Mouse (Mus musculus) ES-Bruce4 (cell line): ENCODE data around the gene Slc35f1. TPM values are rescaled to one million over a fixed set of nuclear protein-coding genes. Genes with fewer than 3 reads are reported as not detected.

ENCODE experiments used
- H3K27ac ChIP-seq: 2 replicates; pipeline ENCODE4 v1.5.1; 2012; ENCODE audit warnings: low read length, inconsistent platforms; ENCODE audit not compliant: insufficient read depth
- H3K27me3 ChIP-seq: 2 replicates; pipeline ENCODE4 v1.6.1; 2012; ENCODE audit warnings: mild to moderate bottlenecking, low read length, inconsistent platforms; ENCODE audit not compliant: control insufficient read depth, poor library complexity, insufficient read depth, severe bottlenecking
- H3K36me3 ChIP-seq: 2 replicates; pipeline ENCODE4 v1.6.1; 2012; ENCODE audit warnings: inconsistent platforms, mild to moderate bottlenecking, low read length, moderate library complexity; ENCODE audit not compliant: control insufficient read depth, poor library complexity, insufficient read depth, severe bottlenecking
- H3K4me1 ChIP-seq: one replicate; pipeline ENCODE4 v1.8.1; 2011; ENCODE audit warnings: low read length; ENCODE audit not compliant: control insufficient read depth, insufficient read depth
- H3K4me3 ChIP-seq: 2 replicates; pipeline ENCODE4 v1.5.1; 2011; ENCODE audit warnings: low read depth, mild to moderate bottlenecking, low read length
- H3K9ac ChIP-seq: 2 replicates; pipeline ENCODE4 v1.6.1; 2012; ENCODE audit warnings: low read depth, mild to moderate bottlenecking, inconsistent platforms; ENCODE audit not compliant: poor library complexity, severe bottlenecking
- H3K9me3 ChIP-seq: replicated peaks from 2 replicates; pipeline ENCODE4 v1.6.1; 2012; ENCODE audit warnings: mild to moderate bottlenecking, low read length, inconsistent platforms; ENCODE audit not compliant: control insufficient read depth, poor library complexity, insufficient read depth, severe bottlenecking
- CTCF ChIP-seq: IDR thresholded peaks from one replicate; pipeline ENCODE4 v1.8.1; 2011; ENCODE audit warnings: low read depth, low read length
- EP300 ChIP-seq: IDR thresholded peaks from 2 replicates; pipeline ENCODE4 v1.6.1; 2011; ENCODE audit warnings: low read depth, low read length; ENCODE audit not compliant: insufficient read depth
- POLR2A ChIP-seq: IDR thresholded peaks from one replicate; pipeline ENCODE4 v1.8.1; 2011; ENCODE audit warnings: low read length; ENCODE audit not compliant: insufficient read depth
- polyA plus RNA-seq: library from polyadenylated mRNA; stranded (reverse); fragments of >200 nt; gene quantifications from 2 replicates; pipeline ENCODE4 v1.2.4, GENCODE M21; 2011; ENCODE audit warnings: low read depth; ENCODE audit not compliant: missing spikeins, insufficient read depth, insufficient read length

Slc35f1 gene
- polyA plus RNA-seq, 1 experiment, result 1.1 TPM

GRCm38 (mm10) chr10:53157740-53158139, 467.4 kb downstream of the Slc35f1 start:
- no peaks in the 10 kb centered on the region for H3K36me3 ChIP-seq
- no peak overlapping the region for H3K9ac ChIP-seq
- peaks cover 16% of the 10 kb centered on the region for H3K9me3 ChIP-seq
- H3K27ac ChIP-seq, result no peak overlapping the region
- no peak for TF ChIP-seq CTCF
- no peak for TF ChIP-seq EP300
- no peak for TF ChIP-seq POLR2A
- no peaks in the 10 kb centered on the region for H3K4me1 ChIP-seq
- H3K4me3 ChIP-seq, result no peak overlapping the region
- no peaks in the 10 kb centered on the region for H3K27me3 ChIP-seq
